Mouse (Mus musculus): ENCODE measurements at regions not wholly inside any gene's neighbourhood (a gene's known extent, or its start where the extent isn't known, plus 50 kb on each side); places are given as distances from the start of the nearest gene placed in this dataset.

DNA sequence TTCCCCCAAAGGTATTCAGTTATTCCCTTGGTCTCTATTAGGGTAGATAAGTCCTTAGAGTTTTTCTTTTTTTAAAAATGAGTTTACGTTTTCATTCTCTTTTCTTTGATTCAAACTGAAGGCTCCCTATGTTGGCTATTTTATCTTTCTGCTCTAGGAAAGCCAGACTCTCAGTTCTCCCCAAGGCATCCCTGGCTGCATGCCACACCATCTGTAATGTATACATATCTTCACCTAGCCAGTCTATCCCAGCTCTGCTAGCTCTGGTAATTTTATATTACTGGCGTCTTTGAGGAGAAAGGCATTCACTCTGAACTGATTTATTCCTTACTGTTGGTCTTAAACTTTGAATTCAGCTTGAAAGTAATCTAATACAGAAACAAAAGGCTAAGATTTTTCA is 65.2 kb upstream of the Cabcoco1 start:
- no peak for DNase-seq
- no peak for TF ChIP-seq POLR2A (IDR thresholded peaks at IDR 0.05; ENCODE audit: low read depth, low read length)
- TF ChIP-seq CTCF (conservative IDR thresholded peaks at IDR 0.05; ENCODE audit: insufficient read depth, insufficient read length, low read depth, low read length), result no peak
- Histone ChIP-seq H3K4me1 (ENCODE audit: control insufficient read depth, insufficient read depth, low read length) (no peaks in the 10 kb centered on the region), H3K4me3 (ENCODE audit: insufficient read depth, low read depth, low read length) (no peak overlapping the region), H3K27ac (ENCODE audit: insufficient read depth, low read depth, low read length) (no peak overlapping the region), H3K36me3 (ENCODE audit: control insufficient read depth, insufficient read depth, low read length) (no peaks in the 10 kb centered on the region), H3K27me3 (replicated peaks; ENCODE audit: control insufficient read depth, insufficient read depth, low read length) (no peaks in the 10 kb centered on the region; the same call in 1 of the 2 replicates)
- WGBS, result 77% methylated on average over 2 of the region's 2 CpGs

DNA sequence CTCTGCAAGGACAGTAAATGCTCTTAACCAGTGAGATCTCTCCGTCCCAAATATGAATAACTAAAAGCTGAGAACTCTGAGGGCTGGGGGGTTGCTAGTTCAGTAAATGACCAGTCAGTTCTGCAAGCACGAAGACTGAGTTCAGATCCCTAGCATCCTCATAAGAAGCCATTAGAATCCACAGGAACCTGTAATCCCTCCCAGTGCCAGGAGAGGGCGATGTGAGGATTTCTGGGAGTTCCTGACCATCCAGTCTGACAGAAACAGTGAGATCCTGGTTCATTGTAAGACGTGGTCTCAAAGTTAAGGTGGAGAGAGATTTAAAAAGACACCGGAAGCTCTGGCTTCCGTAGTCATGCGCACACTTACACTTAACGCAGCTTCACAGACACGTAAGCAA is 70.2 kb upstream of the Cabcoco1 start:
- H3K27me3 ChIP-seq (replicated peaks; ENCODE audit: control insufficient read depth, insufficient read depth, low read length), result no peaks in the 10 kb centered on the region; the same call in 1 of the 2 replicates
- H3K27ac ChIP-seq (ENCODE audit: insufficient read depth, low read depth, low read length), result no peak overlapping the region
- H3K36me3 ChIP-seq (ENCODE audit: control insufficient read depth, insufficient read depth, low read length), result no peaks in the 10 kb centered on the region
- TF ChIP-seq CTCF (conservative IDR thresholded peaks at IDR 0.05; ENCODE audit: insufficient read depth, insufficient read length, low read depth, low read length) (peak; percentile 50), POLR2A (IDR thresholded peaks at IDR 0.05; ENCODE audit: low read depth, low read length) (no peak)
- no peaks in the 10 kb centered on the region for H3K4me1 ChIP-seq (ENCODE audit: control insufficient read depth, insufficient read depth, low read length)
- DNase-seq, result peak; percentile 42
- 84% methylated on average over 9 of the region's 9 CpGs for WGBS
- no peak overlapping the region for H3K4me3 ChIP-seq (ENCODE audit: insufficient read depth, low read depth, low read length)

DNA sequence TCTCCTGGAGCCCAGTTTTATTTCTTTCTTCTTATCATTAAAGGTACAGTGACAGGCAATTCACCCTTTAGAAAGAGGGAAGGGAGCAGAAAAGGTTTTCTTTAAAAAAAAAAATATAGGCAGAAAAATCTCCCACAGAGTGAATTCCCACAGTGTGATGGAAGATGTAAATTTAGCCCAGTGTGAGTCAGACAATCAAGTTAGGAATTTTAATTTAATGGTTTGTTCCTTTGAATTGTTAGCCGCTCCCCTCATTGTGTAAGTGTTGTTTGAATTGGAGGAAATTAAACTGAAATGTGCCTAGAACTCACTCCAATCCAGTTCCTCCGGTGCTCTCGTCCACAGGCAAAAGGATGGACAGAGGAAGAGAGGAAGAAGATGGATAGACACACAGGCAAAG is 71.0 kb upstream of the Cabcoco1 start:
- no peak for DNase-seq
- H3K27ac ChIP-seq (ENCODE audit: insufficient read depth, low read depth, low read length), result no peak overlapping the region
- 70% methylated on average over 3 of the region's 3 CpGs for WGBS
- H3K36me3 ChIP-seq (ENCODE audit: control insufficient read depth, insufficient read depth, low read length), result no peaks in the 10 kb centered on the region
- H3K4me1 ChIP-seq (ENCODE audit: control insufficient read depth, insufficient read depth, low read length), result no peaks in the 10 kb centered on the region
- H3K4me3 ChIP-seq (ENCODE audit: insufficient read depth, low read depth, low read length), result no peak overlapping the region
- no peaks in the 10 kb centered on the region; the same call in 1 of the 2 replicates for H3K27me3 ChIP-seq (replicated peaks; ENCODE audit: control insufficient read depth, insufficient read depth, low read length)
- TF ChIP-seq CTCF (conservative IDR thresholded peaks at IDR 0.05; ENCODE audit: insufficient read depth, insufficient read length, low read depth, low read length) (no peak), POLR2A (IDR thresholded peaks at IDR 0.05; ENCODE audit: low read depth, low read length) (no peak)

DNA sequence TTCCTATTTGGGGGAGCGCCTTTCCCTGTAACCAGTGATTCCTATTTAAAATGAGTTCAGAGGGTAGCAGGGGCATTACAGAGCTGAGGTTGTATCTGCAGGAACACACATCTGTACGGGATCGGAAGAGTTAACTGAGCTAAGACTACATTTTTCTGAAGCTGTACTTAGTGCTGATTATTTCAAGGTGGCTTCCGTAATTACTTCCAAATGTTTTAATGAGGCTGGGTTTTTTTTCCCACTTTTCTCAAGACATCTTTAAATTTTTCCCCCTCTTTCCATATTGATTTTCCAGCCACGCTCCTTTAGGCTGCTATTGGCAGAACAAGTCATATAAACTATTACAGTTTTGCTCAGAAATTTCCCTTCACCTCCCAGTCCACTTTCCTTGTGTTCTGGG is 82.1 kb upstream of the Cabcoco1 start:
- DNase-seq, result no peak
- no peaks in the 10 kb centered on the region for H3K4me1 ChIP-seq (ENCODE audit: control insufficient read depth, insufficient read depth, low read length)
- H3K36me3 ChIP-seq (ENCODE audit: control insufficient read depth, insufficient read depth, low read length), result no peaks in the 10 kb centered on the region
- WGBS, result 92% methylated on average over 5 of the region's 5 CpGs
- H3K4me3 ChIP-seq (ENCODE audit: insufficient read depth, low read depth, low read length), result no peak overlapping the region
- H3K27ac ChIP-seq (ENCODE audit: insufficient read depth, low read depth, low read length), result no peak overlapping the region
- TF ChIP-seq POLR2A (IDR thresholded peaks at IDR 0.05; ENCODE audit: low read depth, low read length), result no peak
- no peak for TF ChIP-seq CTCF (conservative IDR thresholded peaks at IDR 0.05; ENCODE audit: insufficient read depth, insufficient read length, low read depth, low read length)
- no peaks in the 10 kb centered on the region for H3K27me3 ChIP-seq (replicated peaks; ENCODE audit: control insufficient read depth, insufficient read depth, low read length)

DNA sequence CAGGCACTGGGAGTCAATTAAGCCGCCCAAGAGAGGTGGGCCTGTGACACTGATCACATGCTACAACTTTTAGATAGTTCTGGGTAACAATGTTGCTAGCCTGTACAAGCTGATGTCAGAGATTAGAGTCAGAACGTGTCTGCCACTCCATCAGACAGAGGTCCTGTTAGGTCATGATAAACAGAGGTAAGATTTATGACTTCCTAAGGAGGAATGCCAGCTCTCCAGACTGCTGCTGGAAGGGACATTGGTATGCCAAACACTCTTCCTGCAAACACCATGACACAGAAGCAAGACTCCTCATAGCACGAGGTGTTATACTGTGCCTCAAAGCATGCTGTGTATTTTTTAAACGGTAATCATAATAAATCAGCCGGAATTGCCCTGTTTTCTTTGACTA is 83.6 kb upstream of the Cabcoco1 start:
- no peak overlapping the region for H3K27ac ChIP-seq (ENCODE audit: insufficient read depth, low read depth, low read length)
- no peak overlapping the region for H3K4me3 ChIP-seq (ENCODE audit: insufficient read depth, low read depth, low read length)
- TF ChIP-seq CTCF (conservative IDR thresholded peaks at IDR 0.05; ENCODE audit: insufficient read depth, insufficient read length, low read depth, low read length) (no peak), POLR2A (IDR thresholded peaks at IDR 0.05; ENCODE audit: low read depth, low read length) (no peak)
- DNase-seq, result peak; percentile 53
- WGBS, result 35% methylated on average over 5 of the region's 5 CpGs
- no peaks in the 10 kb centered on the region for H3K36me3 ChIP-seq (ENCODE audit: control insufficient read depth, insufficient read depth, low read length)
- H3K27me3 ChIP-seq (replicated peaks; ENCODE audit: control insufficient read depth, insufficient read depth, low read length), result no peaks in the 10 kb centered on the region
- H3K4me1 ChIP-seq (ENCODE audit: control insufficient read depth, insufficient read depth, low read length), result no peaks in the 10 kb centered on the region

DNA sequence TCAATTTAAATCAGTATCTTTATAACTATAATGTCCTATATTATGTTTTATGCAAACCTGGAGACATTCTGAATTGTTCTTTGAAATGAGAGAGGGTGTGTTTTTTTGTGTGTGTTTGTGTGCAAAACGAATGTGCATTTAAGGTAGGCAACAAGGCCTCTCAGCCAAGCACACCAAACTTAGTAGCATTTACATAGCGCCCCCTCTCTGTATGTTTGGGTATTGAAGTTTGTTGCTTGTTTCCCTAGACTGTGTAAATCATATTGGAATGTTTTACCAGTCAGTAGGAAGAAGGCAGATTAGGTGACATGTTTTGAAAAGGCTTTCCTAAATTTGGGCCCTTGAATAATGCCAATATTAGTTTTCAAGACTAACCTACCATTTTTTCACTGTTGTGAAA is 84.1 kb upstream of the Cabcoco1 start:
- Histone ChIP-seq H3K27me3 (replicated peaks; ENCODE audit: control insufficient read depth, insufficient read depth, low read length) (no peaks in the 10 kb centered on the region), H3K27ac (ENCODE audit: insufficient read depth, low read depth, low read length) (no peak overlapping the region), H3K36me3 (ENCODE audit: control insufficient read depth, insufficient read depth, low read length) (no peaks in the 10 kb centered on the region), H3K4me1 (ENCODE audit: control insufficient read depth, insufficient read depth, low read length) (no peaks in the 10 kb centered on the region), H3K4me3 (ENCODE audit: insufficient read depth, low read depth, low read length) (no peak overlapping the region)
- peak; percentile 3 for DNase-seq
- WGBS, result 40% methylated on average over 2 of the region's 2 CpGs
- no peak for TF ChIP-seq CTCF (conservative IDR thresholded peaks at IDR 0.05; ENCODE audit: insufficient read depth, insufficient read length, low read depth, low read length)
- TF ChIP-seq POLR2A (IDR thresholded peaks at IDR 0.05; ENCODE audit: low read depth, low read length), result no peak

DNA sequence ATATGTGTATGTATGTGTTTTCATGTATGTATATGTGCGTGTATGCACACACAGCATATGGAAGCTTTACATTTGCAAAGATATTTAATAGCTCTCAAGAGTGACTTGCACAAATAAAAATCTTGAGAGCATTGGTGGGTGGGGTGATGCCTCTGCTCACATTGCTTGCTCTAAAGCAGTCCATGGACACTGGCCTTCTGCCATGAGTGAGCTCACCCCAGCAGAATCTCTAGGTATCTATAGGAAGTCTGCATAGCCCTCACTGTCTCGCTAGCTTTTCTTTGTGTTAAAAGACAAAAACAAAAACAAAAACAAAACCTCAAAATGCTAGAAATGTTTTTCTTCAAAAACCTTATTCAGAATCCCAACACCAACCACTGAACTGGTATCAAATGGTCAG is 87.8 kb upstream of the Cabcoco1 start:
- Histone ChIP-seq H3K4me1 (ENCODE audit: control insufficient read depth, insufficient read depth, low read length) (no peaks in the 10 kb centered on the region), H3K4me3 (ENCODE audit: insufficient read depth, low read depth, low read length) (no peak overlapping the region), H3K27ac (ENCODE audit: insufficient read depth, low read depth, low read length) (no peak overlapping the region), H3K27me3 (replicated peaks; ENCODE audit: control insufficient read depth, insufficient read depth, low read length) (no peaks in the 10 kb centered on the region), H3K36me3 (ENCODE audit: control insufficient read depth, insufficient read depth, low read length) (no peaks in the 10 kb centered on the region)
- no peak for TF ChIP-seq CTCF (conservative IDR thresholded peaks at IDR 0.05; ENCODE audit: insufficient read depth, insufficient read length, low read depth, low read length)
- no peak for TF ChIP-seq POLR2A (IDR thresholded peaks at IDR 0.05; ENCODE audit: low read depth, low read length)
- DNase-seq, result no peak
- WGBS, result 97% methylated on average over 2 of the region's 2 CpGs

DNA sequence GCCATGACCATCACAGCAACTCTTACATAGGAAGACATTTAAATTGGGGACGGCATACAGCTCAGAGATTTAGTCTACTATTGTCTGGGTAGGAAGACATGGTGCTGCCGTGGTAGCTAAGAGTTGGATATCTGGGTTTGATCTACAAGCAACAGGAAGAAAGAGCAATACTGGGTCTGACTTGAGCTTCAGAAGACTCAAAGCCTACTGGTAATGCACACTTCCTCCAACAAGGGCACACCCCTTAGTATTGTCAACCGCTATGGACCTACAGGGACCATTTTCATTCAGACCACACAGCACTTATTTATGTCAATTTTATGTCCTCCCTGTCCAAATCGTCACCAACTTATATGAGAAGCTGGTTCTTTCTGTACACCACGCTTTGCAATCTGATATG is 90.3 kb upstream of the Tmem26 start:
- no peaks in the 10 kb centered on the region for H3K36me3 ChIP-seq (ENCODE audit: control insufficient read depth, insufficient read depth, low read length)
- no peaks in the 10 kb centered on the region for H3K4me1 ChIP-seq (ENCODE audit: control insufficient read depth, insufficient read depth, low read length)
- DNase-seq, result no peak
- no peak overlapping the region for H3K4me3 ChIP-seq (ENCODE audit: insufficient read depth, low read depth, low read length)
- TF ChIP-seq POLR2A (IDR thresholded peaks at IDR 0.05; ENCODE audit: low read depth, low read length), result no peak
- no peak for TF ChIP-seq CTCF (conservative IDR thresholded peaks at IDR 0.05; ENCODE audit: insufficient read depth, insufficient read length, low read depth, low read length)
- 87% methylated on average over 5 of the region's 5 CpGs for WGBS
- H3K27me3 ChIP-seq (replicated peaks; ENCODE audit: control insufficient read depth, insufficient read depth, low read length), result no peaks in the 10 kb centered on the region
- H3K27ac ChIP-seq (ENCODE audit: insufficient read depth, low read depth, low read length), result no peak overlapping the region

Data from kidney, adult 2 months (tissue).